Mouse (Mus musculus) lung, embryonic 14.5 days (tissue): ENCODE results near the gene Prrt4. TPM values are rescaled to one million over a fixed set of nuclear protein-coding genes. Genes with fewer than 3 reads are reported as not detected.
A peak's percentile ranks its signal among the peaks of the same experiment; 100 is the strongest.

Experiments
- ATAC-seq: fragments of 200-750 bp; cut with Nextera tagmentation; 2 replicates; pipeline ENCODE4 v1.8.0; 2017; ENCODE audit warnings: mild to moderate bottlenecking, moderate TSS enrichment, moderate library complexity; ENCODE audit not compliant: insufficient read depth
- DNase-seq: peaks from one replicate; pipeline ENCODE4 v3.0.0-alpha.2; 2015
- H3K27ac ChIP-seq: fragments of 300-500 bp; sonication (generic); 2 replicates; pipeline ENCODE4 v1.5.1; 2014; ENCODE audit warnings: low read depth, mild to moderate bottlenecking, moderate library complexity
- H3K27me3 ChIP-seq: fragments of 300-500 bp; sonication (generic); 2 replicates; pipeline ENCODE4 v1.6.1; 2014; ENCODE audit warnings: low read length, control low read depth; ENCODE audit not compliant: insufficient read depth
- H3K36me3 ChIP-seq: fragments of 300-500 bp; sonication (generic); 2 replicates; pipeline ENCODE4 v1.6.1; 2014; ENCODE audit warnings: control low read depth; ENCODE audit not compliant: insufficient read depth
- H3K4me1 ChIP-seq: fragments of 300-500 bp; sonication (generic); 2 replicates; pipeline ENCODE4 v1.6.1; 2014; ENCODE audit warnings: antibody characterized with exemption, control low read depth; ENCODE audit not compliant: insufficient read depth
- H3K4me2 ChIP-seq: fragments of 300-500 bp; sonication (generic); 2 replicates; pipeline ENCODE4 v1.6.1; 2014; ENCODE audit warnings: mild to moderate bottlenecking
- H3K4me3 ChIP-seq: fragments of 300-500 bp; sonication (generic); 2 replicates; pipeline ENCODE4 v1.5.1; 2014; ENCODE audit warnings: low read depth, low read length
- H3K9ac ChIP-seq: fragments of 300-500 bp; sonication (generic); 2 replicates; pipeline ENCODE4 v1.6.1; 2014
- H3K9me3 ChIP-seq: fragments of 300-500 bp; sonication (generic); 2 replicates; pipeline ENCODE4 v1.6.1; 2016; ENCODE audit warnings: low read depth, low read length, control low read depth
- CTCF ChIP-seq: IDR thresholded peaks from 2 replicates; pipeline ENCODE4 v1.5.1; 2016; ENCODE audit warnings: antibody characterized with exemption, low read depth
- WGBS: fragments of 180-500 bp; shearing (Covaris S2); extraction: QIAGEN DNeasy Blood & Tissue Kit; methylation state at CpG from one replicate; pipeline ENCODE4 v1.1.7; 2014; 5-methylcytosine and 5-hydroxymethylcytosine counted together
- polyA plus RNA-seq: library from polyadenylated mRNA; unstranded; fragments of >200 nt; fragmentation: Nextera tagmentation; extraction: Ambion mirVana; gene quantifications from 2 replicates; pipeline ENCODE4 v1.2.1, GENCODE M21; 2014

Prrt4 gene
- polyA plus RNA-seq, 1 experiment from 2014 or later = 0.93 TPM

DNA sequence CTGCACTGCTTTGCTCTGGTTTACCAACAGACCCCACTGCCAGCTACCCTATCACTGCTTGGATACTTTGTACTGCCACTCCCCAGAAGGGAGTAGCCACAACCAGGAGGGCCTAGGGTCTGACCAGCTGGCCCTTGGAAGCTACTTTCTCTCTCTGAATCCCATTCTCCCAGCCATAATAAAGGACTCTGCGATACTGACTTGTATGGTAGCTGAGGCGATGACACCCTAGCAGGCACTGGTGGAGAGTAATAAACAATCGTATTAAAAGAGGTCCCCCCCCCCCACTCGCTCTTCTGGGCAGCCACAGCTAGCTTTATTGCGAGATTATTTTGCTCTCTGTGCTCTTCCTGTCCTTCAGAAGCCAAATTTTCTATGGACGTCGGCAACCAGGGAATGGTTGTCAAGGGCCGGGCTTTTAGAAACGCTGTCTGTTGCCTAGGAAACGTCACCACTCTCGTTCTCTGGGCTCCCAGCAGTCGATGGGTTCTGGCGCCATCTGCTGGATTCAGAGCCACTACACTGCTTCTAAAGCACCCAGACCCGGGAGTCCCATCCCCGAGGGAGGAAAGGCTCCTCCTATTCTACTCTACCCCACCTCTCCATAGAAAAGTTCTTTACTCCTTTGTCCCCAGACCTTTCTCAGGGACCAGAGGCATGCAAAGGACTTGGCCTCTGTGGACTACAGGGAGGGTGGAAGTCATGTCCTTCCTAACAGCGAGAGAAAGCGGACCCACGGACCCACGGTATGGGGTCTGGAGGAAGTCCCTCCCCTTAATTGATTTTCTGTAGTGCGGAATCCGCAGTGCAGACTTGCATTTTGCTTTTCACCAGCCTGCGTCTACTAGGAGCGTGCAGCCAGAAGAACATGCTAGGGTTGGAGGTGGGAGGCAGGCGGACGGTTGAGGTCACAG, 19.2 kb upstream of the Prrt4 start:
- Histone ChIP-seq H3K4me1 (no peaks in the 10 kb centered on the region), H3K27me3 (no peaks in the 10 kb centered on the region; the same call in 1 of the 2 replicates), H3K9me3 (no peaks in the 10 kb centered on the region), H3K36me3 (peaks cover 5% of the 10 kb centered on the region; the same call in 1 of the 2 replicates), H3K27ac (no peak overlapping the region), H3K9ac (peak overlapping the region; percentile 45; the same call in 1 of the 2 replicates), H3K4me3 (peak overlapping the region; percentile 33), H3K4me2 (peak overlapping the region; percentile 67)
- peak; percentile 99 for DNase-seq
- ATAC-seq = peak; percentile 90
- WGBS = 11% methylated on average over 25 of the region's 25 CpGs
- peak; percentile 94 for TF ChIP-seq CTCF

DNA sequence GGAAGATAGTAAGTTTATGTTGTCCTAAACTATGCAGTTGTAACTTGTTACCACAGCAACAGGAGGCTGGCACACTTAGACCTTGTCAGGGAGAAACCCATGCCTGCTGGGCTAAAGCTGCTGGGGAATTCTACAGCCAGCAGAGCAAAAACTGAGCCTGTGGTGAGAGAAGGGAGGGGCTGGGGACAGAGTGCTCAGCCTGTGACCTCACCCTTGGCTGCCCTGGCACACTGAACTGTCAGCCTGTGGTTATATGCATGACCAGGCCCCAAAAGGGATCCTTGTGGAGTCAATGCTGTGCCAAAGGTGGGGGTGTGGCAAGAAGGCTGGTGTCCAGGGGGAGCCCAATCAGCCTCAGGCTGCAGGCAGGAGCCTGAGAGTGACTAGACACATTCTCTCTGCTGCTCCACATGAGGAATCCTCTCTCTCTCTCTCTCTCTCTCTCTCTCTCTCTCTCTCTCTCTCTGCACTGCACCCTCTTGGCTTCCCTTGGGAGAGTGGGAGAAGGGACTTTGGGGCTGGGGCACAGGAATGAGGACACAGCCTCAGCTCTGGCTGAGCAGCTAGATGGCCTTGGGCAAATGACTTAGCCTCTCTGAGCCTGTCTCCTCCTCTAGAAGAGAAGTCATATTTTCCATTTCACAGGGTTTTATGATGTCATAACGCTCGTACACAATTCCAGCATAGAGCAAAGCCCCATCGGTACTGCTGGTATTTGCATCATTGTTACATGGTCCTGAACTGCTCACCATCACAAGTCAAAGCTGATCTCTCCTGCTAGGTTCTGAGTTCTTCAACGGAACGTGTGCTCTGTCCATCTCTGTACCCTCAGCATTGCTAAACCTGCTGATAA, 16.7 kb upstream of the Prrt4 start:
- TF ChIP-seq CTCF = no peak

DNA sequence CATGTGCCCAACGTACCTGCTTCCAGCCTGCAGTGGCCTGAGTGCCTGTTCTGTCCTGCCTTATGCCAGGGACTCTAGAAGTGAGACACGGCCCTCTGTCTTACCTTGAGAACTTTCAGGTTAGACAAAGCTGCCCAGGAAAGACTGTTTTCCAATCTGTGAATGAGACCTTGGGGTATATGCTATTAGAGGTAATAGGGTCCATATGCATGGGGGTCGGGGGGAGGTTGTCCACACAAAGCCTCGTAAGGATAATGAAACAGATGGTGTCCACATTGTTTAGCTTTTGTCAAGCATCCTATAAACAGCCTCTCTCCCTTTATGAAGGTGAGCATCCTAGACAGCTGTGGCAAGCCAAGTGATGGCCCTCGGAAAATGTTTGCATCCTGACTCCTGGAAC, 15.8 kb upstream of the Prrt4 start:
- Histone ChIP-seq H3K36me3 (no peaks in the 10 kb centered on the region), H3K9ac (no peak overlapping the region), H3K9me3 (no peaks in the 10 kb centered on the region), H3K27me3 (no peaks in the 10 kb centered on the region; the same call in 1 of the 2 replicates), H3K4me2 (no peak overlapping the region), H3K4me3 (no peak overlapping the region), H3K4me1 (no peaks in the 10 kb centered on the region), H3K27ac (no peak overlapping the region)
- ATAC-seq (no peak), DNase-seq (no peak)
- WGBS = 85% methylated on average over 5 of the region's 5 CpGs
- no peak for TF ChIP-seq CTCF

More for the DNA sequence above, 16.7 kb upstream of the Prrt4 start:
- Histone ChIP-seq H3K27ac (no peak overlapping the region), H3K4me2 (no peak overlapping the region), H3K4me1 (no peaks in the 10 kb centered on the region), H3K9me3 (no peaks in the 10 kb centered on the region), H3K9ac (no peak overlapping the region), H3K4me3 (no peak overlapping the region), H3K36me3 (no peaks in the 10 kb centered on the region), H3K27me3 (no peaks in the 10 kb centered on the region; the same call in 1 of the 2 replicates)
- ATAC-seq (no peak), DNase-seq (no peak)
- whole genome bisulfite sequencing = 82% methylated on average over 5 of the region's 5 CpGs

DNA sequence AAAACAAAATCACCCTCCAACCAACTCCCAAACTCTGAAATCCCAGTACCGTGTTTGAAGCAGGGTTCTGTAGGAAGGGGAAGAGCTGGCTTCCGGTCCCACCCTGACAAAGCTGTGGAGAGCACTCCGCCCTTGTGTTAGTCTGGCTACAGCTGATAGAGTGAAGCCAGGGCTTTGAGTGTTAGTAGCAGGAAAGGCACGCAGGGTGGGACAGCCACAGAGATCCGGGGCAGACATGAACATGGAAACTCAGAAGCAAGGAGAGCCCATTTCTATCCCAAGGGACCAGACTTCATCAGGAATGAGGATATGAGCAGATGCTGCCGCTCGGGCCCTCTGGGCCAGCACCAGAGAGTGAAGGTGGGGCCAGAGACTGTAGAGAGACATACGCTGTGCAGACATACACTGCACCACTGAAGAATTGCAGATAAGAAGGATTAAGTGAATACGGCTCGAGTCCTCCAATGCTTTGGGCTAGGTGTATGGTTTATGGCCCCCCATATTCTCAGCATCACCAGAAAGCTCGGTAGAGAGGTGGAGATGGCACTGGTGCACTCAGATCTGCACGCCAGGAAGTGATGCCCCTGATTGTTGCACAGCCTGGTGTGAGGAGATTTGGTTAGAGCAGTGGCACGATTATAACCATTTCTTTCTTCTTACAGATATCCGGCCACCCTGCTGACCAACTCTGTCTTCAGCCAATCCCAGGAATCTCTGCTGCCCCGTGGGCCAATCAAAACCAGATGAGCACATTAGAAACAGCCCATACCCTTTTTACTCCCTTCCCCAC, 14.8 kb upstream of the Prrt4 start:
- Histone ChIP-seq H3K36me3 (no peaks in the 10 kb centered on the region), H3K4me2 (no peak overlapping the region), H3K27me3 (no peaks in the 10 kb centered on the region; the same call in 1 of the 2 replicates), H3K27ac (no peak overlapping the region), H3K4me3 (no peak overlapping the region), H3K9ac (no peak overlapping the region), H3K4me1 (no peaks in the 10 kb centered on the region), H3K9me3 (no peaks in the 10 kb centered on the region)
- 53% methylated on average over 15 of the region's 15 CpGs for WGBS
- no peak for TF ChIP-seq CTCF
- no peak for DNase-seq
- ATAC-seq = no peak

DNA sequence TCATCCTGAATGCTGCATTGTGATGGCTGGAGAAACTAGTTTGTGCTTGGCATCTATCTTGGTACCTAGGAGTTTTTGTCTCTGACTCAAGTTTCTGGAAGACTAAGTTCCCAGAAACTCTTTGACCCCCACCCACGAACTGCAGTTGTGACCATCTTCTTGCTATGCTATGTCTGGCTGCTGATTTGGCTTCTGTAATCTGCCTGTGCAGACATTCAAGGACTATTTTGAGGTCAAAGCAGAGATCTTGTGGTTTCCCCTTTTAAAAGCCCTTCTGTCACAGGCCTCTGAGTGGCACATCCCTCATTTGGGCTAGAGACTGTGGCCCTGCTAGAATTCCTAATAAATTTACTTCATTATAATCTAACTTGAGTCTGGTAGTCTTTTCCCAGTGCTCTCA, 8.6 kb upstream of the Prrt4 start:
- H3K9ac ChIP-seq = no peak overlapping the region
- H3K27me3 ChIP-seq = no peaks in the 10 kb centered on the region
- no peak overlapping the region for H3K27ac ChIP-seq
- H3K4me3 ChIP-seq = no peak overlapping the region
- no peaks in the 10 kb centered on the region for H3K36me3 ChIP-seq
- 67% methylated on average over 1 of the region's 1 CpGs for WGBS
- no peak for DNase-seq
- no peaks in the 10 kb centered on the region for H3K4me1 ChIP-seq
- H3K9me3 ChIP-seq = no peaks in the 10 kb centered on the region
- ATAC-seq = no peak
- no peak for TF ChIP-seq CTCF
- H3K4me2 ChIP-seq = no peak overlapping the region

DNA sequence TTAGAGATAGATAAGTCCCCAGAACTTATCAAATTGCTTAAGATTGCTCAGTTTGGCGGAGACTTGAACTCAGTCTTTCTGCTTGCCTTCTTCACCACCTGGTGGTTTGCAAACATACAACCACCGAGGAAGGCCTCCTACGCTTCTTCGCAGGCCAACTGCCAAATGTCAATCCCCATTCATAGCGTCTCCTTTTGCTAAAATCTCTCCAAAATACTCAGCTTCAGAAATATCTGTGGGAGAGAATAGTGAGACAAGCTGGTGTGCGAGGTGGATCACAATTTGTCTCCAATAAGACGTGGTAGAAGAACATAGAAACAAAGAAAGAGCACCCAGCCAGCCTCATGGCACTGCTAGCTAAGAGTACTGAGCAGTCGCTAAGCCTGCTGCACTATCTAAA, 459 bp upstream of the Prrt4 start:
- TF ChIP-seq CTCF = no peak
- ATAC-seq (no peak), DNase-seq (no peak)
- Histone ChIP-seq H3K27ac (no peak overlapping the region), H3K36me3 (no peaks in the 10 kb centered on the region), H3K4me2 (peak overlapping the region; percentile 97), H3K4me3 (peak overlapping the region; percentile 57), H3K27me3 (peaks cover 33% of the 10 kb centered on the region), H3K9me3 (no peaks in the 10 kb centered on the region), H3K4me1 (no peaks in the 10 kb centered on the region), H3K9ac (no peak overlapping the region)
- WGBS = 51% methylated on average over 8 of the region's 8 CpGs
